Mouse (Mus musculus) A20 (cell line): ENCODE data around the gene 4930556J24Rik.
A peak's percentile ranks its signal among the peaks of the same experiment; 100 is the strongest.
"Not testable (repeated sequence)": the region's sequence is repeated elsewhere in the genome, so short reads cannot be mapped to it uniquely, and the experiment has no call there.

Source experiments
- DNase-seq: peaks from one replicate; pipeline ENCODE4 v3.0.0-alpha.2; 2011; ENCODE audit warnings: low read depth, low spot score

4930556J24Rik gene

DNA sequence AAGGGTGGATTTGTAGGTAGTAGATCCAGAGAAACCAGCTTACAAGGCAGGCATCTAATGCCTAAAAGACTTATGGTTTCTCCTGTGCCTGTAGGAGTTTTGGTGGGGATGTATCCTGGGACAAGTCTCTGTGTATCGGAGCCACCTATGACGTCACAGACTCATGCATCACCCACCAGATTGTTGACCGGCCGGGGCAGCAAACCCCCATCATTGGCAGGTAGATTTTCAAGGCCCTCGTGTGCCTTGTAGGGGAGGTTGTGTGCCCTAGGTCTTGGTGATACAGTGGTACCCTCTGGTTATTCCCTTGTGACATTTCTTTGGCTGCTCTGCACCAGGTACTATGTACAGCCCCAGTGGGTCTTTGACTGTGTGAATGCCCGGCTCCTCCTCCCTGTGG, at the start of gene 4930556J24Rik:
4930556J24Rik (minus strand) TSS at position 101 of the 400 bp plus-strand sequence.
- DNase-seq, result no peak

DNA sequence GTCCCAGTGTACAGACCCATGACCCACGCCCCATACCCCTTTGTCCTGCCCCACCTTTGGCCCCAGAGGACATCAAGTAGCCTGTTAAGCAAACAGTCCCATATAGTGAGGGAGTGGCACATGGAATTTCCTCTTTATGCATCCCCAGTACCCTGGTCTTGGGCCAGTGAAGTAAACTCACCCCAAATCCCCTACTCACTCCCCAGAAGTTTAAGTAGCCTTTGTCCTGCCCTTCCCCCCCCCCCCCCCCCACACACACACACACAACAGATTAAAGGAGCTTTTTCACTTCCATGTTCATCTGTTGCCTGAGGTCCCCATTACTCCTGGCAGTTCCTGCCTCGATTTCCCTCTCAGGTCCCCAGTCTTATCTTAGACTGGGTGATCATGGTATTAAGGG, 46.7 kb upstream of the 4930556J24Rik start:
- DNase-seq, result no peak

DNA sequence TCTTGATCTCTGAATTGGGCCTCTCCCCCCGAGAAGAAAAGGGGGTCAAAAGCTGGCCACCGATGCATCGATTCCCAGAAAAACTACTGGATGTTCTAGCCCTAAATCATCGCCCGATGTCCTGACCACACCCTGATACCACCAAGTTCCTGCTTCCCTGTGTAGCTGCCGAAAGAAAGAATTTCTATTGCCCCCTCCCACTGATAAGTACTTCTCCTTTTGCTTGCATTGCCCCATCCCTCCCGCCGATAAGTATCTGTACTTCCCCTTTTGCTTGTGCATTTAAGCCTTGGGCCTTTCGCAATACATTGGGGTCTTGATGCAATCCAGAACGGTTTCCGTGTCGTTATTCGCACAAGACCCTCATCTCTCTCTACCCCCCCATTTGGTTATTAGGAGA, 45.5 kb upstream of the 4930556J24Rik start:
- DNase-seq, result not testable (repeated sequence)

DNA sequence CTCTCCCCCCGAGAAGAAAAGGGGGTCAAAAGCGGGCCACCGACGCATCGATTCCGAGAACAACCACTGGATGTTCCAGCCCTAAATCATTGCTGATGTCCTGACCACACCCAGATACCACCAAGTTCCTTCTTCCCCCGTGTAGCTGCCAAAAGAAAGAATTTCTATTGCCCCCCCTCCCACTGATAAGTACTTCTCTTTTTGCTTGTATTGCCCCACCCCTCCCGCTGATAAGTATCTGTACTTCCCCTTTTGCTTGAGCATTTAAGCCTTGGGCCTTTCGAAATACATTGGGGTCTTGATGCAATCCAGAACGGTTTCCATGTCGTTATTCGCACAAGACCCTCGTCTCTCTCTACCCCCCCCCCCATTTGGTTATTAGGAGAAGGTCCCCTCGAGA, 39.2 kb upstream of the 4930556J24Rik start:
- not testable (repeated sequence) for DNase-seq

DNA sequence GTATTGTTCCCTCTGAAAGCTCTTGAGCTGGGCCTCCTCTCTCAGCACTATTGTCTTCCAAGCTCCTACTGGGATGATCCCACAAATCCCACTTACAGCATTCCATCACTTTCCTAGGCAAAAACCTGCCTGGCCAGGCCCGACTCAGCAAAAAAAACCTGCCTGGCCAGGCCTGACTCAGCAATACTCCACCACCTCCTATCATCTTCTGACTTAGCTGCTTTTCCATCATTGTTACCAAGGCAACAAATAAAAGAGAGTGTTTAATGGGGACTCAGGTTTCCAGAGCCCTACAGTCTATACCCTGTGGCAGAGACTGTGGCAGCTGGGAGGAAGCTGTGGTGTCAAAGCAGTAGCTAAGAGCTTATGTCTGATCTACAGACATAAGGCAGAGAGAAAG, 36.0 kb upstream of the 4930556J24Rik start:
- no peak for DNase-seq

DNA sequence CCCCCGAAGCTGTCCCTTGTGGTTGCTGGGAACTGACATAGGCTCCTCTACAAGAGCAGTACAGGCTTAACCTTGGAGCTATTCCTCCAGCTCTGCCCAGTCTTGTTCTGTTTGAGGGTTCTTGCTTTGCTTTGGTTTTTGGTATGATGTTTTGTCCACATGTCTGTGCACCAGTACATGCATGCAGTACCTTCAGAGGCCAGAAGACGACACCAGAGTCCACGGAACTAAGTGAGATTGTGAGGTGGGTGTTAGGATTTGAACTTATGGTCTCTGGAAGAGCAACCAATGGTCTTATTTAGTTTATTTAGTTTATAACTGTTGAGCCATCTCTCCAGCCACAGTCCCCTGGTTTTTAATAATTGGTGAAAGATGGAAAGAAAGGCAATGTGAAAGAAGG, 29.9 kb upstream of the 4930556J24Rik start:
- peak; percentile 24 for DNase-seq

DNA sequence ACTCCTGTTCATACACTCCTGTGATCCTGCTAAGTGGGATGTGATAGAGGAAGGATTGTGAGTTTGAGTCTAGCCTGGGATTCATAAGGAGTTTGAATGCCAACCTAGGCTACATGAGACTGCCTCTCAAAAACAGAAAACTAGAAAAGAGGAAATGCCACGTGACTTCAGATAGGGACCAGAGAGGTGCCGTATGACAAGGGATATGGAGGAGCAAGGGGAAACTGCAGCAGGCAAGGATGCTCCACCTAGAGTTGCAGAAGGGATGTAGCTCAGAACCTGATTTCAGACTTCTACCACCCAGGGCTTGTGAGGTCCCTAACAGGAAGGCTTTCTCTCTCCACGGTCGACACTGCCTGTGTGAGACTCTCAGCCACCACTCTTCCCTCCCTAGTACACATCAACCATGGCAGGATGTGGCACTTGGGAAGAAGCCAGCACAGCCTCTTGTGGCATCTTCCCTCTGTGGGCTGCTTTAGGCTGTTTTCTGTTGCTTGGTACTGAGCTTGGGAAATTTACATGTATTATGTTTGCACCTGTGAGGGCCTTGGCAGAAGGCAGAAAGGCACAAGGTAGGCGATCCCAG, 28.7 kb upstream of the 4930556J24Rik start:
- no peak for DNase-seq

DNA sequence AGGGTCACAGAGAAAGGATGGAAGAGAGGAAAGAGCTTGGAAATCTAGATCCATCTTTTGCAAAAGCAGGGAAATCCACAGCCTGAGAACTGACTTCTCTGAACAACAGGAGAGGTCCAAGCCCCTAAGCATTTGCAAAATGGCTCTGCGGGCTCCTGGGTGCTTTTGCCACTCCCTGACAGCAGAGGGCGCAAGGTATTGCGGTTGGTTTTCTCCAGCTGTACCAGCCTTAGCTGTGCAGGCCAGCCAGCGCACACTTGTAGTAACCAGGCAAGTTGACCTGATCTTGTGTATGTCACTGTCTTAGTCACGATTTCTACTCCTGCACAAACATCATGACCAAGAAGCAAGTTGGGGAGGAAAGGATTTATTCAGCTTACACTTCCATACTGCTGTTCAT, 25.0 kb upstream of the 4930556J24Rik start:
- peak; percentile 69 for DNase-seq

DNA sequence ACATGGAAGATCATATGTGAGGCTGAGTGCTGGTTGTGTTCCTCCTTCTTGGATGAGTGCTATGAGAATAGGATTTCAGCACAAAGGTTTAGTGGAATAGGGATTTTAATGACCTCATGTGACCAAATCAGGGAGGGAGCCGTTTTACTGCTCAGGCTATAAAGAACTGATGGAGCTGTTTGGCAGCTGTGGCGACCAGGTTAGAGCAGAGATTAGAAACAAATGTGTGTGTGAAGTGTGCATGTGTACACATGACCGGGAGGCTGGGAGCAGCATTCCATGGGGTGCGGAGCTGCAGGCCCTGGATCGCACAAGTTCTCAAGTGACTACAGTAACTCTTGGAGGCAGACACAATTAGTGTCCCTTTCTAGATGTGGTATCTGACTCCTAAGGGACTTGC, 23.0 kb upstream of the 4930556J24Rik start:
- no peak for DNase-seq

DNA sequence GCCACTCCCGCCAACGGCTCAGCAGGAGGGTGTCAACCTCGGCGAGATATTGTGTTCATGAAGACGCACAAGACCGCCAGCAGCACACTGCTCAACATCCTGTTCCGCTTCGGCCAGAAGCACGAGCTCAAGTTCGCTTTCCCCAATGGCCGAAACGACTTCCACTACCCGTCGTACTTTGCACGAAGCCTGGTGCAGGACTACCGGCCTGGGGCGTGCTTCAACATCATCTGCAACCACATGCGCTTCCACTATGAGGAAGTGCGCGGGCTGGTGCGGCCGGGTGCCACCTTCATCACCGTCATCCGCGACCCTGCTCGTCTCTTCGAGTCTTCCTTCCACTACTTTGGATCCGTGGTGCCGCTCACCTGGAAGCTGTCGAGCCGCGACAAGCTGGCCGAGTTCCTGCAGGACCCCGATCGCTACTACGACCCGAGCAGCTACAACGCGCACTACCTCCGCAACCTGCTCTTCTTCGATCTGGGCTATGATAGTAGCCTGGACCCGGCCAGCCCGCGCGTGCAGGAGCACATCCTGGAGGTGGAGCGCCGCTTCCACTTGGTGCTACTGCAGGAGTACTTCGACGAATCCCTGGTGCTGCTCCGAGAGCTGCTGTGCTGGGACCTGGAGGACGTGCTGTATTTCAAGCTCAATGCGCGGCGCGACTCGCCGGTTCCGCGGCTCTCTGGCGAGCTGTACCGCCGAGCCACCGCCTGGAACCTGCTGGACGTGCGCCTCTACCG, 21.6 kb upstream of the 4930556J24Rik start:
- no peak for DNase-seq

DNA sequence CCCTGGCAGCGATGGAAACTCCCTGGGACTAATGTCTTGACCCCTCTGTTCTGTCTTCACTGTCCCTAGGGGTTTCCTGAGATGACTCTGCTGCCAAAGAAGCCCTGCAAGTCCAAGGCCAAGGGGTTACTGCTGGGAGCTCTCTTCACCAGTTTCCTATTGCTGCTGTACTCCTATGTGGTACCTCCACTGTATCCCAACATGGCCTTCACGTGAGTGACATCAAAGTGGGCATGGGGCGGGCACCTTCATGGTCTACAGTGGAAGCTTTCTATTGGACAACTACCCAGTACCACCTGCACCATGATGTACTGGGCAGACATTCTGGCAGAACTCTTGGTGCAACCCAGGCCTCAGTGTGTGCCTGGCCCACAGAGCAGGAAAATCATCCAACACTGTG, 20.3 kb upstream of the 4930556J24Rik start:
- DNase-seq, result no peak

DNA sequence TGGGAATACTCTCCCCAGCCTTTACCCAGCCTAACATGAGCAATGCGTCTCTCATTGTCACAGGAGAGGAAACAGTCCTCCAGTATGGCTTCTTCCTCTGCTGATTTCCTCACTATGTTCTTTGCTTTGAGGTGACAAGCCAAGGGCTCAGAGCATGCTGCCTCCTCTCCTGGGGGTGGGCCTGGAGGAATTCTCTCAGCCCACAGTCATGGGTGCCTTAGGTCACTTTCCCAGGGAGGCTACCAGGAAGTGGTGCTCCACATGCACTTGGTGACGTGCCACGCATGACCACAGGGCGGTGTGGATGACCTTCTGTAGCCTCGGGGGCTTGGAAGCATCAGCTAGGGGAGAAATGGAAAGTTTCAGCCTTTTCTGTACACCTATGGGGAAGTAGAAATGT, 18.9 kb upstream of the 4930556J24Rik start:
- no peak for DNase-seq

DNA sequence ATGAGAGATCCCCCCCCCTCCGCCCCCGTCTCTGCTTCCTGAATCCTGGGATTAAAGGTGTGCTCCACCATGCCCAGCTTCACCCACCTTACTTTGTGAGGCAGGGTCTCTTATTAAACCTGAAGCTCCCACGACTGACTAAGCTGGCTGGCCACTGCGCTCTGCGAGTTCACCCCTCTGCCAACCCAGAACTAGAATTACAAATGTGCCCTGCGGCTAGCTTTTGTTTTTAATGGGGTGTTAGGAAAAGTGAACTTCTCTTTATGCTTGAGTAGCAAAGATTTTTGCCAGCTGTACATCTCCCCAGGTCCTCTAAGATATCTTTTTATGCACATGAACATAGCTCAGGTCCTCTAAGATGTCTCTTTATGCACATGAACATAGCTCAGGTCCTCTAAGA, 17.3 kb upstream of the 4930556J24Rik start:
- DNase-seq, result no peak

DNA sequence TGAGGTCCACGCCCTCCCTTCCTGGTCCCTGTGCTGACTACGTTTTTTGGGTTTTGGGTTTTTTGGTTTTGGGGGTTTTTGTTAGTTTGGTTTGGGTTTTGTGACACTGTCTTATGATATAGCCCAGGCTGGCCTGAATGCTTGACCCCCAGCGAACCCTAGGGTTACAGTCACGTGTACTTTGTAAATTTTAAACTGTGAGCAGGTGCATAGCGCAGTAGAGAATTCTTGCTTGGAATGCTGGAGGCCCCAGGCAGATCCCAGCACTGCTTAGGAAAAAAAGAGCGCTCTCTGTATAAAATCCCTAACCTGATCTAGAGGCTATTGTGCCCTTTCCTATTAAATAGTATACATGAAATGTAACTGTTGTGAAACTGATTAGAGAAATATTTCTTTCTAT, 16.6 kb upstream of the 4930556J24Rik start:
- no peak for DNase-seq

DNA sequence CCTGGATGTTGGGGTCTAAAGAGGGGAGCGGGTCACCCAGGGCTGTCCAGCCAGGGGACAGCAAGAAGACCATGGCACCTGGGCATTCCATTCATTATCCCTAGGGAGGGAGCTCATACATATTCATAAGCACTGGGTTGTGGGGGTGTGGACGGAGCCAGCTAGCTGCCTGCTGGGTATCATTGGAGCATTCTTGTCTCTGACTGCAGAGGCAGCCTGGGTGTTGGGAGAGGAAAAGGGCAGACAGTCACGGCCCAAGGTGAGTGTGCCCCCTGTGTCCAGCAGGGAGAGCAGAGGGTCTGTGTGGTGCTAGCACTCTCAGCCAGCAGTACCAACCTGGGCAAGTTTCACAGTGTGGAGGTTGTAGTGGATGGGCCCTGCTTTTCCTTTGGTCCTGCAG, 13.2 kb upstream of the 4930556J24Rik start:
- no peak for DNase-seq

DNA sequence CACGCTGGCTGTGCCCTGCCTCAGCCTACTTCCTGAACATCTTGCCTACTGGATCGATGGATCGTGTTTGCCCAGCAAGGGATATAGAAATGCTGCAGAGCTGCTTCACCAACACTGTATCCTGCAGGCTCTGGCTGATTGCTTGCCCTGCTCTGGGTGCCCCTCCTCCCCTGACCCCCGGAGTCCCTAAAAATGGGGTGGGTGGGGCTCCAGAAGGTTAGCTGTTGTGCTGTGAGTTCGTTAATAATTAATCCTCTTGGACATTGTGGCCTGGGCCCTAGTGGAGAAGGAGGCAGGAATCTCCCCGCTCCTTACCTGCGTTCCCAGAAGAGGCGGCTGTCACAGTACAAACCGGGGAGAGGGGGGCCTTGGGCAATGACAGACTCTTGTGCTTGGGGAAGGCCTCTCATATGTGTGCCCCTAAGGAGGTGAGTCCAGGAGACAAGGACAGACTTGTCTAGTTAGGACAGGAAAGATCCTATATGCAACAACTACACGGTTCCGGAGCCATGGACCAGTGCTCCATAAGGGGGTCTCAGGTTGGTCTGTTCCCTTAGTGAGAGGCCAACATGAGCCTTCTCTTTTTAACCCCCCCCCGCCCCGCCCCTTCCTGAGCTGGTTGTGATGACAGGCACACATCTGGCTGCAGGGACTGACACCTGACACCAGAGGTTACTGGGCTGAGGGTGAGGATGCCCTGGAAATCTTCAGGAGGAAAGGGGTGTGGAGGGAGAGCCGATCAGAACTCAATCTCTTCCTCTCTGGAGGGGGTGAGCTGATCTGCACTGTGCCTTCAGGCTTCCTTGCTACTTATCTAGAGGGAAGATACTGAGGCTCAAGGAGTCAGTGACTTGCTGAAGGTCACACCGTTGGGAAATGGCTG, 7.5 kb upstream of the 4930556J24Rik start:
- no peak for DNase-seq

DNA sequence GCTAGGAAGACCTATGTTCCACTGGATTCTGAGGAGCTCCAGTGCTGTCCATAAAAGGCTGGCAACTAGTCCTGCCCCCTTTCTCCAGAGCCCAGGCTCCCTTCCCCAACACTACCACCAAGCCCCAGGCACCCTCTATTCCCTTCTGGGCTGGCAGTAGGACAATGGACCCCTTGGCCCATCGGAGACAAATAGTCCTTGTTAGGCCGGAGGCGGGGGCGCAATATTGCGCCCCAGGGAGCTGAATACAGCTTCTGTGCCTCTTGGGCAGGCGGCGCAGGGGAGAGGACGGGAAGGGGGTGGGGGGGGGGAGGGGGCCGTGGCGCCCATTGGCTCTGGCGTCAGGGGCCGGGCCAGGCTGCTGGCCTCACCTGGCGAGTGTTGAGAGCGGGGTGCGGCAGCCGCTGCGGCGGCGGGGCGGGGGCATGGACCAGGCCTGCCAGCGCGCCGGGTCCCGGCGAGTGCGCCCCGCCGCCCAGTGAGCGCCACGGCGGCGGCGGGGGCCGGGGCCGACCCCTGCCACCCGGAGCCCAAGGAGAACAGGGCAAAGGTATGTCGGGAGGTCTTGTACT, 6.8 kb upstream of the 4930556J24Rik start, which contains the start of gene Gal3st1:
Gal3st1 (plus strand) TSS at position 346 of the 572 bp plus-strand sequence.
- no peak for DNase-seq

DNA sequence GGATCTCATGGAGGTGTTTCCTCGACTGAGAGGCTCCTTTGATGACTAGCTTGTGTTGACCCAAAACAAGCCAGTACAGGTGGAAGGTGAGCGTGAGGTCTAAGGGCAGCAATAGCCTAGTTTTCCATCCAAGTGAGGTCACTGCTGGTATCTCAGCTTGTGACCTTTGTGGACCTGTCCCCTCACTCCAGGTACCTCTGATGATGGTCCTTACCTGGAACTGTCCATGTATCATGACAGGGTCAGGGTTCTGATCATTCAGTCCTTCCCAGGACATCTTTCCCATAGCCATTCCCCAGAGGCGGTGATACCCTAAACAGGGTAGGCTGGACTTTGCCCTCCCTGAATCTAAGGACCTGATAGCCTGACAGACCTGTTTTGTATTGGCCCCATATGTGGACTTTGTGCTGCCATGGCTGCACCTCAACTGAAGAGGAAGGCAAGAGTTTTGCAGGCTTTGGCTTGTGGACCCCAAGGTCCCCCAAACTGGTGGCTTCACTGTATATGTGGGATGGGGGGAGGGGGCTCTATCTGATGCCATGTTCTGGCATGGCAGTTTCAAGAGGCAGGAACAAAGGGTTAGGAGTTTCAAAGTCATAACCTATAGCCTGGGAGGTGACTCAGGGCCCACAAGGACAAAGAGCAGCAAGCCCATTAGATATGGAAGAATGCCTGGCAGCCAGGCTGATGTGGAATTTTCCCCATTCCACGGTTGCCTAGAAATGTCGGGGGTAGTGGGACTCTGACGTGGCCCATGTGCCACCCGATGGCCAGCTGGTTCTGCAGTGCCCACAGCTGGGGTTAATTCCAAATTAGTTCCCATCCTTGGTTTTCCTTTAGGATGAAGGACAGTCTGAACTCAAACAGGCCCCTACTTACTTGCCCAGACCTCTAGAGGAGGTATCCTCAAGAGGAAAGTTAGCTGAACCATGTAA, 6.0 kb upstream of the 4930556J24Rik start:
- no peak for DNase-seq

DNA sequence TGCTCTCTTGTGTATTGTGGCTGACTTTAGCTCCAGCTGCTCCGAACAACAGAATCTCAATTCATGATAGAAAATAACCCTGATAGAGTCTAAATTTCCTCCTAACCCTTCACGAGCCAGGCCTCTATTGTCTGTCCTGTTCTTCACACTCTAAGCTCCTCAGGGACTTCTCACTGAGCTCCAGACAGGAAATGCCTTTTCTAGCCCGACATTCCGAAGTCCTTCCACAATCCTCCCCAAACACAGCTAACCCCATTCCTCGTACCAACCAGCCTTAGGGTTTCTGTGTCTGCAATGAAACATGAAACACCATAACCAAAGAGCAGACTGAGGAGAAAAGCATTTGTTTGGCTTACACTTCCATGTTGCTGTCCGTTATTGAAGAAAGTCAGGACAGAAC, 5.0 kb upstream of the 4930556J24Rik start:
- DNase-seq, result no peak

DNA sequence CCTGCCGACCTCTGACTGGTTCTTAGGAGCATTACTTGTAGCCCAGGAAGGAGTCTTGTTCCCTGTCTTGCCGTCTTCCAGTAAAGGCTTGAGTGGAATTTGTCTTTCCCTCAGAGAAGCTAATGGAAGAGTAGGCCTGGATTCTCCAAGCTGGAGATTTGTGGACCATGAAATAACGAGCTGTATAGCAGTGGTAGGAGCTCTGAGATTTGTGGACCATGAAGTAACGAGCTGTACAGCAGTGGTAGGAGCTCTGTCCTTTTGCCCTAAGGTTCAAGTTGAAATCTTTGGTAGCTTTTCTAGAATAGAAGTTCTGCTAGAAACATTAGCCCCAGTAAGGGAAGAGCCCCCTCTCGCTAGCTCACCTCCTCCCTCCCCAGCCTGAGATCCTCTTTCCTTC, 1.8 kb upstream of the 4930556J24Rik start:
- no peak for DNase-seq

DNA sequence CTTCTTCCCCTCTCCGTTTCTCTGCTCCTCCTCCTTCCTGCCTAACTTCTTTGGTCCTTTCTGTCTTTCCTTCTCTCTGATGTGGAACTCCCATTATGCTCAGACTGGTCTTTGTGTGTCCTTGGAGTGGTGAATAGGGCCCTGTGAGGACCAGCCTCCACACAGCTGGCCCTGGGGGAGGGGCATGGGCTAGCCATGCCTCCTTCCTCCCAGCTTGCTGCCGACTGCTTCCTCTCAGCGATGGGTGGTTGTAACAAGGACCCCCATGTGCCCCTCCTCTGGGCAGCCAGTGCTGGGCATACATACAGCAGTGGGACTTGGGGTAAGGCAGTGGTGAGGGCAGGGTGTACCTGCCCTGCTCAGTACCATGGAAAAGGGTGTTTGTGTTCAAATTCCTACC, 2.3 kb downstream of the 4930556J24Rik start:
- no peak for DNase-seq
